Mouse (Mus musculus): ENCODE measurements around the gene Tmpo. TPM values are rescaled to one million over a fixed set of nuclear protein-coding genes. Genes with fewer than 3 reads are reported as not detected.

Tmpo gene
- polyA plus RNA-seq, 1 experiment from 2014 or later, result 191 TPM

DNA sequence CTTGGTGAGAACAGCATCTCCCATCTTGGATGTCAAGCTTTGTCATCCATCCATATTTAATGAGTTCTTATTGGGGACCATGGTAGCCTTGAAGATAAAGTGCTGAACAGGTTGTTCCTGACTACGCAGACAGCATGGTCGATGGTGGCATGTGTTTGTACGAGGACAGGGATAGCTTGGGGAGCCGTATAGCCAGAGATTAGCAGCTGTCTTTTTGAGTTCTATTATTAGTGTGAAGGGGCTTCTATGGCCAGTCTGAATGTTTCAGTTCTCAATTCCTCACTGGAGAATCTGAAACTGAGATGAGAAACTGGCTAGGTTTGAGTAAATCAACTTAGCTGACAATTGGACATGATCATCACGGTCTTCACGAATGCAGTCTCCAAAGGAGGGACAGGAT, 24.5 kb upstream of the Tmpo start:
- H3K9me3 ChIP-seq (ENCODE audit: low read length), result no peaks in the 10 kb centered on the region
- no peaks in the 10 kb centered on the region for H3K36me3 ChIP-seq (ENCODE audit: insufficient read depth, low read length)
- H3K4me1 ChIP-seq (ENCODE audit: insufficient read depth, low read length), result no peaks in the 10 kb centered on the region
- H3K4me3 ChIP-seq (ENCODE audit: low read length), result no peak overlapping the region
- no peak overlapping the region for H3K9ac ChIP-seq (replicated peaks; ENCODE audit: low read length)
- 85% methylated on average over 6 of the region's 6 CpGs for WGBS
- ATAC-seq (ENCODE audit: low FRiP score, low TSS enrichment), result no peak
- no peak overlapping the region for H3K27ac ChIP-seq (ENCODE audit: low read length)
- no peaks in the 10 kb centered on the region for H3K27me3 ChIP-seq (ENCODE audit: insufficient read depth, low read length)
- no peak overlapping the region for H3K4me2 ChIP-seq (replicated peaks; ENCODE audit: low read depth, low read length)

DNA sequence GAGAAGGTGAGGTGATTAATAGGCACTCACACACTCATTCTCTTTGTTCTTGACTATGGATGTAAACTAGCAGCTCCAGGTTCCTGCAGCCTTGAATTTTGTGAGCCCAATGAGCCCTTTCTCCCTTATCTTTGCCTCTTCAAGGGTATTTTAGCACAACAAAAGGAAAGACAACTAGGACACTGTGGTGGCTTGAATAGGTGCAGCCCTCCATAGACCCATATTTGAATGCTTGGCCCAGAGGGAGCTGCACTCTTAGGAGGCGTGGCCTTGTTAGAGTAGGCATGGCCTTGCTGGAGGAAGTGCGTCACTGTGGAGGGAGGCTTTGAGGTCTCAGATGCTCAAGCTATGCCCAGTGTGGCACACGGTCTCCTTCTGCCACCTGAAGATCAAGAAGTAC, 19.5 kb upstream of the Tmpo start:
- 93% methylated on average over 3 of the region's 3 CpGs for WGBS
- H3K4me2 ChIP-seq (replicated peaks; ENCODE audit: low read depth, low read length), result no peak overlapping the region
- no peak overlapping the region for H3K9ac ChIP-seq (replicated peaks; ENCODE audit: low read length)
- H3K4me3 ChIP-seq (ENCODE audit: low read length), result no peak overlapping the region
- no peak overlapping the region for H3K27ac ChIP-seq (ENCODE audit: low read length)
- no peaks in the 10 kb centered on the region for H3K4me1 ChIP-seq (ENCODE audit: insufficient read depth, low read length)
- no peaks in the 10 kb centered on the region for H3K9me3 ChIP-seq (ENCODE audit: low read length)
- no peak for ATAC-seq (ENCODE audit: low FRiP score, low TSS enrichment)
- H3K36me3 ChIP-seq (ENCODE audit: insufficient read depth, low read length), result no peaks in the 10 kb centered on the region
- no peaks in the 10 kb centered on the region for H3K27me3 ChIP-seq (ENCODE audit: insufficient read depth, low read length)

DNA sequence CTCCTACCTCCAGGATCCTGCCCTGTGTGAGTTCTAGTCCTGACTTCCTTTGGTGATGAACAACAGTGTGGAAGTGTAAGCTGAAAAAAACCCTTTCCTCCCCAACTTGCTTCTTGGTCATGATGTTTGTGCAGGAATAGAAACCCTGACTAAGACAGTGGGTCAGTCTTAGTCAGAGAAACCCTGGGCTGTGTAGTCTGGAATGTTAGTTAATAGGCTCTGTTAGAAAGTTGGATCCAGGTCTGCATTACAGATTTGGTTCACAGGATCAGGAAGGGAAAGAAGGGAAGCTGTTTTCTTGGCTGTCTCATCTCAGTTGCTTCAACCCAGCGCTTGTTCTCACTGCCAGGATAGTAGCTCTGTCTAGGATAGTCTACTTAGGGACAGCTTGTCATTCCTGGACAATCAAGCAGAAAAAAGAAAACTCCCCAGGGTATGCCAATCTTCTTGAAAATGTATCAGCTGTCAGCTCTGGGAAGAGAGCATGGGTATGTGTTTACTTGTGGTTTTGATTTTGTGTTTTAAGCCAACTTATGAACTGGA, 18.2 kb upstream of the Tmpo start:
- H3K4me2 ChIP-seq (replicated peaks; ENCODE audit: low read depth, low read length), result no peak overlapping the region
- H3K4me3 ChIP-seq (ENCODE audit: low read length), result no peak overlapping the region
- no peak overlapping the region for H3K27ac ChIP-seq (ENCODE audit: low read length)
- no peaks in the 10 kb centered on the region for H3K4me1 ChIP-seq (ENCODE audit: insufficient read depth, low read length)
- H3K27me3 ChIP-seq (ENCODE audit: insufficient read depth, low read length), result no peaks in the 10 kb centered on the region
- ATAC-seq (ENCODE audit: low FRiP score, low TSS enrichment), result no peak
- H3K36me3 ChIP-seq (ENCODE audit: insufficient read depth, low read length), result no peaks in the 10 kb centered on the region
- H3K9me3 ChIP-seq (ENCODE audit: low read length), result no peaks in the 10 kb centered on the region
- no peak overlapping the region for H3K9ac ChIP-seq (replicated peaks; ENCODE audit: low read length)
- whole genome bisulfite sequencing, result 71% methylated on average over 1 of the region's 1 CpGs

DNA sequence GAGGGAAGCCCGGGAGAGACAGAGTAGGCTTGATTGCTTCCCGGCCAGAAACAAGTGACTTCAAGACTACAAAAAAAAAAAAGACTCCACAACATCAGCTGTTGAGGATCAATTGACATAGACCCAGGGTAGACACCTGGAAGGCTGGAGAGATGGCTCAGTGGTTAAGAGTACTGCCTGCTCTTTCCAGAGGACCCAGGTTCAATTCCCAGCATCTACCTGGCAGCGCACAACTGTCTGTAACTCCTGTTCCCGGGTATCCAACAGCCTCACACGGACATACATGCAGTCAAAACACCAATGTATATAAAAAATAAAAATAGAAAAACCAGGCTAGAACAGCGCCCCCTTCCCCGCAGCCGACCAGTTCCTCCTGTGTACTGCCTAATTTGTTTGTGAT, 16.6 kb upstream of the Tmpo start:
- H3K9ac ChIP-seq (replicated peaks; ENCODE audit: low read length), result no peak overlapping the region
- H3K27ac ChIP-seq (ENCODE audit: low read length), result no peak overlapping the region
- no peak overlapping the region for H3K4me3 ChIP-seq (ENCODE audit: low read length)
- H3K4me2 ChIP-seq (replicated peaks; ENCODE audit: low read depth, low read length), result no peak overlapping the region
- no peaks in the 10 kb centered on the region for H3K36me3 ChIP-seq (ENCODE audit: insufficient read depth, low read length)
- ATAC-seq (ENCODE audit: low FRiP score, low TSS enrichment), result no peak
- no peaks in the 10 kb centered on the region for H3K27me3 ChIP-seq (ENCODE audit: insufficient read depth, low read length)
- H3K4me1 ChIP-seq (ENCODE audit: insufficient read depth, low read length), result no peaks in the 10 kb centered on the region
- 92% methylated on average over 8 of the region's 8 CpGs for WGBS
- no peaks in the 10 kb centered on the region for H3K9me3 ChIP-seq (ENCODE audit: low read length)

DNA sequence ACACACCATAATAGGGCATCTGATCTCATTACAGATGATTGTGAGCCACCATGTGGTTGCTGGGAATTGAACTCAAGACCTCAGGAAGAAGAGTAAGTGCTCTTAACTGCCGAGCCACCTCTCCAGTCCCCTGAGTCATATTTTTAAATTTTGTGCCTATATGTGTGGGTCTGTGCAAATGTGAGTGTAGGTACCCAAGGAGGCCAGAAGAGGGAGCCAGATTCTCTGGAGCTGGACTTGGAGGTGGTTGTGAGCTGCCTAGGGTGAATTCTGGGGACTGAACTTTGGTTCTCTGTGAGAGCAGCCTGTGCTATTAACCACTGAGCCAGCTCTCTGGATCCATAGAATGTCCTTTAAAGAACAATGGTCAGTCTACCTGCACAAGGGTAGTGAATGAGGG, 15.7 kb upstream of the Tmpo start:
- Histone ChIP-seq H3K9ac (replicated peaks; ENCODE audit: low read length) (no peak overlapping the region), H3K4me1 (ENCODE audit: insufficient read depth, low read length) (no peaks in the 10 kb centered on the region), H3K27ac (ENCODE audit: low read length) (no peak overlapping the region), H3K4me2 (replicated peaks; ENCODE audit: low read depth, low read length) (no peak overlapping the region), H3K27me3 (ENCODE audit: insufficient read depth, low read length) (no peaks in the 10 kb centered on the region), H3K36me3 (ENCODE audit: insufficient read depth, low read length) (no peaks in the 10 kb centered on the region), H3K9me3 (ENCODE audit: low read length) (no peaks in the 10 kb centered on the region), H3K4me3 (ENCODE audit: low read length) (no peak overlapping the region)
- no peak for ATAC-seq (ENCODE audit: low FRiP score, low TSS enrichment)
- WGBS, result 85% methylated on average over 1 of the region's 1 CpGs

DNA sequence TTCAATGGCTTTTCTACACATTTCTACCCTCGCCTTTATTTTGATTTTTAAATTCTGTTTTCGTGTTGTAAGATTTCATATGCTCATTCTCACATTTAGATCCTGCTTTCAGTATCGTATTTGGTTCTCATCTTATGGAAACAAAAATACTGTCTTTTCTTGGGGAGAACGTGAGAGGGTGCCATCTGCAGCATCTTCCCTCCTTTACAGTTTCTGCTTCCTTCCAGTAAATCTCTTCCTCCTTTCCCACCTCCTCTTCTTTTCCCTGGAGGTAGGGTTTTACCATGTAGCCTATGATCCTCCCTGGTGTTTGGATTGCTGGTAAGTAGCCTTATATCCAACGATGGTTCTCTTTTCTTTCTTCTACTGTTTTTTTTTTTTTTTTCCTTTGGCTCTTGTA, 14.6 kb upstream of the Tmpo start:
- Histone ChIP-seq H3K4me3 (ENCODE audit: low read length) (no peak overlapping the region), H3K4me2 (replicated peaks; ENCODE audit: low read depth, low read length) (no peak overlapping the region), H3K4me1 (ENCODE audit: insufficient read depth, low read length) (no peaks in the 10 kb centered on the region), H3K9me3 (ENCODE audit: low read length) (no peaks in the 10 kb centered on the region), H3K36me3 (ENCODE audit: insufficient read depth, low read length) (no peaks in the 10 kb centered on the region), H3K27me3 (ENCODE audit: insufficient read depth, low read length) (no peaks in the 10 kb centered on the region), H3K27ac (ENCODE audit: low read length) (no peak overlapping the region), H3K9ac (replicated peaks; ENCODE audit: low read length) (no peak overlapping the region)
- 87% methylated on average over 5 of the region's 5 CpGs for WGBS
- ATAC-seq (ENCODE audit: low FRiP score, low TSS enrichment), result no peak

DNA sequence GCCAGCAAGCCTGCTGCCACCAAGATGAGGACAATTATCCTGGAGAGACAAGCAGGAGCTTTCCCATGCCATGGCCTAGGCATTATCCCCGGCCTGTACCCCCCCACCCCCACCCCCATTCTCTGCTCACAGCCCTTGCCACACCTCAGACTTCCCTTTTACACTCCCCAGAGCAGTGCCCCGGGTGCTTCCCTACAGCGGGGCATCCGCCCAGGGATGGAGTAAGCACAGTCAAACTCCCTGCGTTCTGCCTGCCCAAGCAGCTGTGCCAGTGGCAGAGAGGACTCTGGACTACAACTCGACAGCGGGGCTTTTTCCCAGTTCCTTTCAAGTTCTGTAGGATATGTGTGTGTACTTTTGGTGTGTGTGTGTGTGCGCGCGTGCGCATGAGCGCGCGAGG, 14.0 kb upstream of the Tmpo start:
- H3K4me3 ChIP-seq (ENCODE audit: low read length), result no peak overlapping the region
- H3K36me3 ChIP-seq (ENCODE audit: insufficient read depth, low read length), result no peaks in the 10 kb centered on the region
- no peaks in the 10 kb centered on the region for H3K27me3 ChIP-seq (ENCODE audit: insufficient read depth, low read length)
- no peak overlapping the region for H3K9ac ChIP-seq (replicated peaks; ENCODE audit: low read length)
- WGBS, result 88% methylated on average over 14 of the region's 14 CpGs
- no peak for ATAC-seq (ENCODE audit: low FRiP score, low TSS enrichment)
- no peaks in the 10 kb centered on the region for H3K9me3 ChIP-seq (ENCODE audit: low read length)
- H3K27ac ChIP-seq (ENCODE audit: low read length), result no peak overlapping the region
- H3K4me2 ChIP-seq (replicated peaks; ENCODE audit: low read depth, low read length), result no peak overlapping the region
- no peaks in the 10 kb centered on the region for H3K4me1 ChIP-seq (ENCODE audit: insufficient read depth, low read length)

DNA sequence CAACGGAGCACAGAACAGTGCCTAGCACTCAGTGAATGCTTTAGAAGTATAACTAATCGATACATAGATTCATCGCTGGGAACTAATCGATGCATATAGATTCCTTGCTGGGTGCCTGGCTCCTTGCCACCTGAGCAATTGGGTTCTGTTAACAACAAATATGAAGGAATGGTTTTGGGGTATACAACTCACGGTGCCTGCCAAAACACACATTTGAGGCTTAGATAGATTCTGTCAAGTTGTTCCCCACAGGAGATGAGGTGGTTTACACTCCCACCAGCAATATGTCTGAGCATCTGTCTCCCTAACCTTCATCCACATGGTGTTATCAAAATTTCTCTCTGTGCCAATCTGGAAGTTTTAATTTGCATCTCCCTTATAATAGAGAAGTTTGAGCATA, 10.7 kb upstream of the Tmpo start:
- H3K27ac ChIP-seq (ENCODE audit: low read length), result no peak overlapping the region
- H3K9ac ChIP-seq (replicated peaks; ENCODE audit: low read length), result no peak overlapping the region
- H3K36me3 ChIP-seq (ENCODE audit: insufficient read depth, low read length), result no peaks in the 10 kb centered on the region
- no peak overlapping the region for H3K4me2 ChIP-seq (replicated peaks; ENCODE audit: low read depth, low read length)
- H3K9me3 ChIP-seq (ENCODE audit: low read length), result no peaks in the 10 kb centered on the region
- H3K27me3 ChIP-seq (ENCODE audit: insufficient read depth, low read length), result no peaks in the 10 kb centered on the region
- ATAC-seq (ENCODE audit: low FRiP score, low TSS enrichment), result no peak
- H3K4me1 ChIP-seq (ENCODE audit: insufficient read depth, low read length), result peaks cover 13% of the 10 kb centered on the region
- H3K4me3 ChIP-seq (ENCODE audit: low read length), result no peak overlapping the region
- 97% methylated on average over 5 of the region's 5 CpGs for WGBS

DNA sequence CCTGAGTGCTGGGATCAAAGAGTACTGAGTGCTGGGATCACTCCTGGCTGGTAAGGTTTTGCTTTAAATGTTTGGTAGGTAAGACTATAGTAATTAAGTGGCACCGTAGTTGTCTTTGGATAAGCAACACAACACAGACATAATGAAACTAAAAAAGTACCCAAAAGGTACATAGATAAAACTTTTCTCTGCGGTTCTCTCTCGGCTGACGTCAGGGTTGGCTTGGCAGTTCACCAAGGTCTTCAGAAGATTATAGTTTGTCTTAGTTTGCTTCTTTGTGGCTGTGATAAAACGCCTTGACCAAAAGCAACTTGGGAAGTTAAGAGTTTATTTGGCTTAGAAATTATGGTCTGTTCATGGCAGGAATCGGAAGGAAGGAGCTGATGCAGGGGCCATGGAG, 8.4 kb upstream of the Tmpo start:
- ATAC-seq (ENCODE audit: low FRiP score, low TSS enrichment), result no peak
- H3K9ac ChIP-seq (replicated peaks; ENCODE audit: low read length), result no peak overlapping the region
- no peaks in the 10 kb centered on the region for H3K9me3 ChIP-seq (ENCODE audit: low read length)
- H3K4me1 ChIP-seq (ENCODE audit: insufficient read depth, low read length), result peaks cover 13% of the 10 kb centered on the region
- H3K27me3 ChIP-seq (ENCODE audit: insufficient read depth, low read length), result no peaks in the 10 kb centered on the region
- no peaks in the 10 kb centered on the region for H3K36me3 ChIP-seq (ENCODE audit: insufficient read depth, low read length)
- no peak overlapping the region for H3K4me3 ChIP-seq (ENCODE audit: low read length)
- H3K27ac ChIP-seq (ENCODE audit: low read length), result no peak overlapping the region
- WGBS, result 95% methylated on average over 6 of the region's 6 CpGs
- no peak overlapping the region for H3K4me2 ChIP-seq (replicated peaks; ENCODE audit: low read depth, low read length)

DNA sequence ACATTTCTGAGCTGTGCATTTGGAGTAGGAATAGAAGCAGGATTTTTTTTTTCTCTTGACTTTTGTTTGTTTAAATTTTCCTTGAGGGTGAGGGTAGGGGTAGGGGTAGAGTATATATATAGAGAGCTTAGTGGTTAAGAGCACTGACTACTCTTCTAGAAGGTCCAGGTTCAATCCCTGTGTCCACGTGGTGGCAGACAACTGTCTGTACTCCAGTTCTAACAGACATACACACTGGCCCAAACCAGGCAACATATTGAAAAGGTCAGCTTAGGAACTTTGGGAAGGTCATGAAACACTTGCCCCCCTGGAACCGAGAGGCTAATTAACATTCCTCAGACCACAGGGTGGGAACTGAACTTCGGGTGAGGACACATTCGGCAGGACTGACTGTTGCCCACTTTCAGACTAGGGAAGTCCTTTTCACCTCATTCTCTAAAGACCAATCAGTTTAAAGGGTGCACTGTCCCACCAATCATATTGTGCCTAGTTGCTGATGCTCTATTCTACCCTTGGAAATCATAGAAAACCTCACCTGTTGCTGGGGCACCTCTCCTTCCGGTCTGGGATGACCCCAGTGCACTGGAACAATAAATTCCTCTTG, 7.7 kb upstream of the Tmpo start:
- WGBS, result 74% methylated on average over 5 of the region's 5 CpGs
- Histone ChIP-seq H3K27me3 (ENCODE audit: insufficient read depth, low read length) (no peaks in the 10 kb centered on the region), H3K4me1 (ENCODE audit: insufficient read depth, low read length) (peaks cover 15% of the 10 kb centered on the region), H3K27ac (ENCODE audit: low read length) (no peak overlapping the region), H3K9me3 (ENCODE audit: low read length) (no peaks in the 10 kb centered on the region), H3K4me3 (ENCODE audit: low read length) (no peak overlapping the region), H3K9ac (replicated peaks; ENCODE audit: low read length) (peak overlapping the region; percentile 91; the same call in 1 of the 2 replicates), H3K36me3 (ENCODE audit: insufficient read depth, low read length) (no peaks in the 10 kb centered on the region), H3K4me2 (replicated peaks; ENCODE audit: low read depth, low read length) (no peak overlapping the region)
- 0 out of 2 replicates have a peak, but pooled peaks have one; percentile 43 for ATAC-seq (ENCODE audit: low FRiP score, low TSS enrichment)

Measured in kidney, embryonic 16.5 days (tissue).